Mouse (Mus musculus) kidney, postnatal 0 days (tissue): ENCODE data around the gene Olfr653. TPM values are rescaled to one million over a fixed set of nuclear protein-coding genes. Genes with fewer than 3 reads are reported as not detected.
A peak's percentile ranks its signal among the peaks of the same experiment; 100 is the strongest.

Experiments used
- ATAC-seq: fragments of 200-750 bp; cut with Nextera tagmentation; replicated peaks from 2 replicates; pipeline ENCODE4 v1.8.0; 2017; ENCODE audit warnings: low read depth, moderate number of reproducible peaks, moderate TSS enrichment, moderate library complexity; ENCODE audit not compliant: low FRiP score
- DNase-seq: peaks from one replicate; pipeline ENCODE4 v3.0.0-alpha.2; 2016; ENCODE audit warnings: low spot score
- H3K27ac ChIP-seq: fragments of 300-500 bp; sonication (generic); 2 replicates; pipeline ENCODE4 v1.5.1; 2014; ENCODE audit warnings: mild to moderate bottlenecking
- H3K27me3 ChIP-seq: fragments of 300-500 bp; sonication (generic); 2 replicates; pipeline ENCODE4 v1.6.1; 2014; ENCODE audit warnings: low read length, mixed read lengths; ENCODE audit not compliant: insufficient read depth
- H3K36me3 ChIP-seq: fragments of 300-500 bp; sonication (generic); 2 replicates; pipeline ENCODE4 v1.6.1; 2014; ENCODE audit warnings: low read length, mixed read lengths; ENCODE audit not compliant: insufficient read depth
- H3K4me1 ChIP-seq: fragments of 300-500 bp; sonication (generic); replicated peaks from 2 replicates; pipeline ENCODE4 v1.6.1; 2014; ENCODE audit warnings: antibody characterized with exemption, low read length, mixed read lengths; ENCODE audit not compliant: insufficient read depth
- H3K4me2 ChIP-seq: fragments of 300-500 bp; sonication (generic); 2 replicates; pipeline ENCODE4 v1.6.1; 2014; ENCODE audit warnings: mild to moderate bottlenecking, low read length, moderate library complexity, mixed read lengths
- H3K4me3 ChIP-seq: fragments of 300-500 bp; sonication (generic); replicated peaks from 2 replicates; pipeline ENCODE4 v1.5.1; 2014; ENCODE audit warnings: low read depth, low read length
- H3K9ac ChIP-seq: fragments of 300-500 bp; sonication (generic); 2 replicates; pipeline ENCODE4 v1.6.1; 2014; ENCODE audit warnings: low read depth, low read length
- H3K9me3 ChIP-seq: fragments of 300-500 bp; sonication (generic); replicated peaks from 2 replicates; pipeline ENCODE4 v1.6.1; 2016; ENCODE audit warnings: low read length, inconsistent platforms, mixed read lengths
- CTCF ChIP-seq: IDR thresholded peaks from 2 replicates; pipeline ENCODE4 v1.5.1; 2016; ENCODE audit warnings: antibody characterized with exemption, low read depth, mild to moderate bottlenecking, moderate library complexity
- WGBS: fragments of 180-500 bp; shearing (Covaris S2); extraction: QIAGEN DNeasy Blood & Tissue Kit; methylation state at CpG from one replicate; pipeline ENCODE4 v1.1.7; 2014; 5-methylcytosine and 5-hydroxymethylcytosine counted together
- polyA plus RNA-seq: library from polyadenylated mRNA; unstranded; fragments of >200 nt; fragmentation: Nextera tagmentation; extraction: Ambion mirVana; gene quantifications from 2 replicates; pipeline ENCODE4 v1.2.1, GENCODE M21; 2015

The Olfr653 gene
- polyA plus RNA-seq, 1 experiment from 2014 or later = not detected

GRCm38 (mm10) chr7:104588274-104588673 is 11.2 kb downstream of the Olfr653 start:
- H3K9ac ChIP-seq = no peak overlapping the region
- WGBS = 87% methylated on average over 5 of the region's 5 CpGs
- ATAC-seq (no peak), DNase-seq (no peak)
- no peak overlapping the region for H3K4me3 ChIP-seq
- no peak for TF ChIP-seq CTCF
- no peak overlapping the region for H3K4me2 ChIP-seq
- H3K36me3 ChIP-seq = no peaks in the 10 kb centered on the region
- no peaks in the 10 kb centered on the region for H3K9me3 ChIP-seq
- H3K27me3 ChIP-seq = no peaks in the 10 kb centered on the region
- H3K4me1 ChIP-seq = no peaks in the 10 kb centered on the region
- H3K27ac ChIP-seq = no peak overlapping the region

- no peak for TF ChIP-seq CTCF
- no peak within 1 kb of the TSS for H3K27ac ChIP-seq
- DNase-seq (no peak), ATAC-seq (no peak)
- no peaks in the 10 kb centered on the region for H3K27me3 ChIP-seq
- H3K4me1 ChIP-seq = no peaks in the 10 kb centered on the region
- no peaks in the 10 kb centered on the region for H3K9me3 ChIP-seq
- H3K9ac ChIP-seq = no peak within 1 kb of the TSS
- no peak within 1 kb of the TSS for H3K4me3 ChIP-seq
- no peak within 1 kb of the TSS for H3K4me2 ChIP-seq
- H3K36me3 ChIP-seq = no peaks in the 10 kb centered on the region
- WGBS = 86% methylated on average over 2 of the region's 2 CpGs
These were observed 24.6 kb downstream of the Olfr653 start, which contains the start of gene Olfr655 for GRCm38 (mm10) chr7:104601679-104602078. Olfr655 (minus strand) TSS chr7:104601779.

- WGBS = 11% methylated on average over 3 of the region's 3 CpGs
- Histone ChIP-seq H3K9me3 (no peaks in the 10 kb centered on the region), H3K27me3 (no peaks in the 10 kb centered on the region), H3K4me3 (no peak overlapping the region), H3K4me2 (no peak overlapping the region), H3K27ac (no peak overlapping the region), H3K9ac (no peak overlapping the region), H3K36me3 (no peaks in the 10 kb centered on the region), H3K4me1 (no peaks in the 10 kb centered on the region)
- ATAC-seq = no peak
- DNase-seq = peak; percentile 35
- peak; percentile 70 for TF ChIP-seq CTCF
These were observed 26.1 kb downstream of the Olfr653 start for GRCm38 (mm10) chr7:104603173-104603572.

- Histone ChIP-seq H3K4me3 (no peak overlapping the region), H3K27me3 (no peaks in the 10 kb centered on the region), H3K27ac (no peak overlapping the region), H3K9ac (no peak overlapping the region), H3K9me3 (no peaks in the 10 kb centered on the region), H3K4me1 (no peaks in the 10 kb centered on the region), H3K4me2 (no peak overlapping the region), H3K36me3 (no peaks in the 10 kb centered on the region)
- no peak for ATAC-seq
- no peak for DNase-seq
- TF ChIP-seq CTCF = no peak
These were observed 27.6 kb downstream of the Olfr653 start for GRCm38 (mm10) chr7:104604727-104605126.

- Histone ChIP-seq H3K4me3 (no peak within 1 kb of the TSS), H3K4me2 (no peak within 1 kb of the TSS), H3K27me3 (no peaks in the 10 kb centered on the region), H3K9ac (no peak within 1 kb of the TSS), H3K4me1 (no peaks in the 10 kb centered on the region), H3K36me3 (no peaks in the 10 kb centered on the region), H3K9me3 (no peaks in the 10 kb centered on the region), H3K27ac (no peak within 1 kb of the TSS)
- no peak for TF ChIP-seq CTCF
- WGBS = 82% methylated on average over 4 of the region's 4 CpGs
- DNase-seq (no peak), ATAC-seq (no peak)
These were observed 36.5 kb downstream of the Olfr653 start, which contains the start of gene Olfr656 for GRCm38 (mm10) chr7:104613655-104614054. Olfr656 (plus strand) TSS chr7:104613955.

GRCm38 (mm10) chr7:104624494-104624893 is 47.4 kb downstream of the Olfr653 start, which contains the start of gene Olfr657:
Olfr657 (plus strand) TSS chr7:104624794.
- DNase-seq = no peak
- no peak within 1 kb of the TSS for H3K4me2 ChIP-seq
- H3K4me3 ChIP-seq = no peak within 1 kb of the TSS
- TF ChIP-seq CTCF = no peak
- H3K9me3 ChIP-seq = no peaks in the 10 kb centered on the region
- ATAC-seq = no peak
- H3K27me3 ChIP-seq = no peaks in the 10 kb centered on the region
- H3K27ac ChIP-seq = no peak within 1 kb of the TSS
- no peaks in the 10 kb centered on the region for H3K4me1 ChIP-seq
- no peaks in the 10 kb centered on the region for H3K36me3 ChIP-seq
- H3K9ac ChIP-seq = no peak within 1 kb of the TSS

Other genes starting within 250 kb of the Olfr653 start
- 0.12 TPM in 1 of 2 replicates, not detected in the other for gene Trim34b, start 247.8 kb upstream of the Olfr653 start, polyA plus RNA-seq
- 2.2 TPM in 2 replicates for gene Trim12c, start 224.0 kb upstream of the Olfr653 start, polyA plus RNA-seq
- 0.24 and 0.25 TPM in 2 replicates for gene Trim30b, start 207.4 kb upstream of the Olfr653 start, polyA plus RNA-seq
- 0.10 and 0.13 TPM in 2 replicates for gene Trim30c, start 176.5 kb upstream of the Olfr653 start, polyA plus RNA-seq
- gene Trim30a, start 112.1 kb upstream of the Olfr653 start, polyA plus RNA-seq = 3.7 and 4.5 TPM in 2 replicates
- gene Trim30d, start 69.5 kb upstream of the Olfr653 start, polyA plus RNA-seq = 0.78 and 1.2 TPM in 2 replicates
- gene Olfr651, start 27.2 kb upstream of the Olfr653 start, polyA plus RNA-seq = not detected in 2 replicates
- not detected in 2 replicates for gene Olfr652, start 16.4 kb upstream of the Olfr653 start, polyA plus RNA-seq
- not detected in 2 replicates for gene Olfr654, start 9.7 kb downstream of the Olfr653 start, polyA plus RNA-seq
- not detected in 2 replicates for gene Olfr655, start 24.5 kb downstream of the Olfr653 start, polyA plus RNA-seq
- not detected in 2 replicates for gene Olfr656, start 36.6 kb downstream of the Olfr653 start, polyA plus RNA-seq
- not detected in 2 replicates for gene Olfr657, start 47.5 kb downstream of the Olfr653 start, polyA plus RNA-seq
- gene Olfr658, start 70.0 kb downstream of the Olfr653 start, polyA plus RNA-seq = 0.04 TPM in 1 of 2 replicates, not detected in the other
- not detected in 2 replicates for gene Olfr659, start 89.4 kb downstream of the Olfr653 start, polyA plus RNA-seq
- gene Olfr661, start 109.2 kb downstream of the Olfr653 start, polyA plus RNA-seq = not detected in 2 replicates
- not detected in 2 replicates for gene Usp17le, start 200.2 kb downstream of the Olfr653 start, polyA plus RNA-seq